Mouse (Mus musculus): ENCODE measurements around the gene Tlx3. TPM values are rescaled to one million over a fixed set of nuclear protein-coding genes. Genes with fewer than 3 reads are reported as not detected.

Tlx3 gene
- polyA plus RNA-seq, 1 experiment from 2014 or later: 17.9 TPM

DNA sequence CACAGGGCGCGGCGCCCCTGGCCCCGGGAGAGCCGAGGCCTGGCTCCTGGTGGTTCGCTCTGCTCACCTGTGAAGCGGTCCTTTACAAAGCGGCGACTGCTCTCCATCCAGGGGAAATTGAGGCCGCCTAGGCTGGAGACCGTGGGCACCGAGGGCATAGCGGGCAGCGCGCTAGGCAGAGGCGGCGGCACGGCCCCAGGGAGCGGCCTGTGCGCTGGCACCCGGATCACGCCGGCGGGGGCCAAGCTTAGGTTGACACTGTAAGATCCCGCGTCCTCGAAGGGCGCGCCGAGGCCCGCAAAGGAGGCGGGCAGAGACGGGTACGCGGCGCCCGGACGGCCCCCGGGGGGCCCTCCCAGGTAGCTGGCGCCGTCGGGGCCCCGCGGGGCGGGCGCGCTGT, 417 bp downstream of the Tlx3 start:
- peak overlapping the region; percentile 53 for H3K4me3 ChIP-seq
- DNase-seq (ENCODE audit: low spot score): no peak
- peak overlapping the region; percentile 80 for H3K27ac ChIP-seq
- under 1% methylated on average over 47 of the region's 47 CpGs for WGBS
- H3K27me3 ChIP-seq (ENCODE audit: insufficient read depth, poor library complexity, severe bottlenecking): peaks cover 100% of the 10 kb centered on the region
- H3K9me3 ChIP-seq: no peaks in the 10 kb centered on the region
- no peaks in the 10 kb centered on the region for H3K36me3 ChIP-seq
- peaks cover 66% of the 10 kb centered on the region for H3K4me1 ChIP-seq (replicated peaks)

DNA sequence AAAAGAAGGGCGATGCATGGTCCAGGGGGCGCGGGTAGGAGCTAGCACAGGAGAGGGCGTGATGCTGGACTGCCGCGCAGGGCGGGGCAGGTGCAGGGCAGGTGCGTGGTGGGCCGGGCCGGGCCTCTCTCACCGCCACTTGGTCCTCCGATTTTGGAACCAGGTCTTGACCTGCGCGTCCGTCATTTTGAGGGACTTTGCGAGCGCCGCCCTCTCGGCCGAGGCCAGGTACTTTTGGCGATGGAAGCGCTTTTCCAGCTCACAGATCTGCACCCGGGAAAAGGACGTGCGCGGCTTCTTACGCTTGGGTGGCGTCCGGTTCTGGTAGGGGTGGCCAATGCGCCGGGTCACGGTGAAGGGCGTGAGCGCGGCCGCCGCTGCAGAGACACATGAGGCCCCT, 1.1 kb downstream of the Tlx3 start:
- peaks cover 5% of the 10 kb centered on the region for H3K9me3 ChIP-seq
- H3K36me3 ChIP-seq: no peaks in the 10 kb centered on the region
- peaks cover 100% of the 10 kb centered on the region for H3K27me3 ChIP-seq (ENCODE audit: insufficient read depth, poor library complexity, severe bottlenecking)
- H3K4me1 ChIP-seq (replicated peaks): peaks cover 67% of the 10 kb centered on the region
- H3K4me3 ChIP-seq: peak overlapping the region; percentile 53
- H3K27ac ChIP-seq: peak overlapping the region; percentile 80
- 1% methylated on average over 37 of the region's 37 CpGs for WGBS
- peak; percentile 50 for DNase-seq (ENCODE audit: low spot score)

DNA sequence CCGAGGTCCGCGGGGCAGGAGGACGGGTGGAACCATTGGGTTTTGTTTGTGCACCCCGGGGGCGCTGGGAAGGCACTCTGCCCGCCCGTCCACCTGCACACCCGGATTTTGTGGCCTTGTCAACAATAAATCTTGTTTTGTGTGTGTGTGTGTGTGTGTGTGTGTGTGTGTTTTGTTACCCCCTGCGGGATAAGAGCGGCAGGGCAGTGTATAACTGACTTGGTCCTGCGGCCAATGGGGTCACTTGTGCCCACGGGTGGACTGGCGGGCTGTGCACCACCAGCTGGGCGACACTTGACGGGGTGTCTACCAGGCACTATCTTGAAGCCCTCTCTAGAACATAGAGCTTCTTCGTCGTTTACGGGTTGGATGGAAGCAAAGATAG, 1.8 kb downstream of the Tlx3 start:
- DNase-seq (ENCODE audit: low spot score): no peak
- WGBS: 1% methylated on average over 19 of the region's 19 CpGs
- Histone ChIP-seq H3K27me3 (ENCODE audit: insufficient read depth, poor library complexity, severe bottlenecking) (peaks cover 100% of the 10 kb centered on the region), H3K4me3 (peak overlapping the region; percentile 53), H3K27ac (peak overlapping the region; percentile 79), H3K4me1 (replicated peaks) (peaks cover 70% of the 10 kb centered on the region), H3K36me3 (no peaks in the 10 kb centered on the region), H3K9me3 (peaks cover 8% of the 10 kb centered on the region)

DNA sequence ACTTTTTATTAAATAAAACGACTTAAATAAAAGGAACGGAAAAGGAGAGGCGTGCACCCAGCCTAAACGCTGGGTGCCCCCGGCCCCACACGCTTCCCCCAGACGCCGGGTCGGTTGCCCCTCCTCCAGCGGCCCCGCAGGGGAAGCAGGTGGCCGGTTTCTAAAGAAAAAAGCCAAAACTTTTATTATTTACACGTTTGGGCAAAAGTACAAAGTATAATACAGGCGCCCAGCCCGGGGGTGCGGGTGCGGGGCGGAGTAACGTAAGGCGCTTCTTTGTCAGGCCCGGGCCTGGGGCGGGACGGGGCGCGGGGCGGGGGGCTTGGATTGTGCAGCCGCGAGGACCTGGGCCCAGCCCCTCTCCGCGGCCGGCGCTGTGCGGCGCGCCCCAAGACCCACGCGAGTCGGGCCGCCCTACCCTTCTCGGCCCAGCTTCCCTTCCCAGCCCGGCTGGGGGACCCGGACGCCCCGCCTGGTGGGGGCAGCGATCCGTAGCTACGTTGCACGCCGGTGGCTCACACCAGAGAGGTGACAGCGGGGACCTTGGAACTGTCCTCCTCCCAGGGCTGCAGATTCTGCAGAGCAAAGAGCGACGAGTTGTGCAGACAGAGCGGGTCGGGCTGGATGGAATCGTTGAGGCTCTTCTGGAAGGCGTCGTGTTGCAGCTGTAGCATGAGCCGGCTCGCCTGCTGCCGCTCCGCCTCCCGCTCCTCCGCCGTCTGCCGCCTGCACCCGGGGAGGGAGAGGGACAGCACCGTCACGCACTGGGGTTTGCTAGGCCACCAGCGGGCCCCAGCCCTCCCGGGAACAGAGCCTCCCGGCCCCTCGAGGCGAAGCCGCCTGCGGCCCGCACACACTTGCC, 2.4 kb downstream of the Tlx3 start:
- under 1% methylated on average over 76 of the region's 76 CpGs for WGBS
- H3K9me3 ChIP-seq: peaks cover 8% of the 10 kb centered on the region
- peaks cover 100% of the 10 kb centered on the region for H3K27me3 ChIP-seq (ENCODE audit: insufficient read depth, poor library complexity, severe bottlenecking)
- peak overlapping the region; percentile 79 for H3K27ac ChIP-seq
- no peaks in the 10 kb centered on the region for H3K36me3 ChIP-seq
- DNase-seq (ENCODE audit: low spot score): peak; percentile 74
- H3K4me1 ChIP-seq (replicated peaks): peaks cover 73% of the 10 kb centered on the region
- peak overlapping the region; percentile 53 for H3K4me3 ChIP-seq

DNA sequence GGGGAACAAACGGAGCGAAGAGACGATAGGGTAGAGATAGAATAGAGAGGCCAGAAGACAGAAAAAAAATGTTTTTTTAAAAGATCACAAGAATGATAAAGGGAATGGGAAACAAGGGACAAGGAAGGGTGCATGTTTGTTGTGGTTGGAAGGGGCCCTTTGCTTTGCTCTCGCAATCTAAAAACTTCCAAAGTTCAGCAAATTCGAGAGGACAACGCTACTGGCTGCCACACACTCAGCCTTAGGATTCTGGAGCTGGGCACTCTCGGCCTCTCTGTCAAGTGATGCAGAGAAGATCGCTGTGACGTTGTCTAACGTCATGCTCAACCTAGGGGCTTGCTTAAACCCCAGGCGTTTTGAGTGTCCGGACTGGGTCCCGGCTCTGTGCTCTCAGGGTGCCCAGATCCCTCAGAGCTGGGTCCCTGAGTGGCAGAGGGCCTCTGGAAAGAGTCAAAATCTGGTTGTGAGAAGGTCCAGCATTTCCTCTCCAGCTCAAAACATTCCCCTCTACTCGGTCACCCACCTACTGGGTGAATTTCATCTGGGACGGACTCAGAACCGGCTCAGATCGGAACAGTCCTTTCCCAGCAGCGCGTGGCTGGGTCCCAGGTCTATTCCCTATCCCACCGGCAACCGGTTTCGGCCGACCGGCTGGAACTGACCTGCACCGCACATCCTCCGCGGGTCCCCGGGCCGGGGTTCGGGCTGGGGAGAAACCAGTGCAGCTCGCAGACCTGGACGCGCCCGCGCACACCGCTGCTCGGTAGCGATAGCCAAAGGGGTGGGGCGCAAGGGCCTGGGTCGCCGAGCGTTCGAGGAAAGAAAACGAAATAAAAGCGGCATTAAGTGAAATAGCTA, 3.3 kb downstream of the Tlx3 start:
- Histone ChIP-seq H3K27me3 (ENCODE audit: insufficient read depth, poor library complexity, severe bottlenecking) (peaks cover 100% of the 10 kb centered on the region), H3K36me3 (no peaks in the 10 kb centered on the region), H3K27ac (peak overlapping the region; percentile 79), H3K9me3 (peaks cover 8% of the 10 kb centered on the region), H3K4me1 (replicated peaks) (peaks cover 73% of the 10 kb centered on the region), H3K4me3 (peak overlapping the region; percentile 53)
- WGBS: under 1% methylated on average over 45 of the region's 45 CpGs
- peak; percentile 62 for DNase-seq (ENCODE audit: low spot score)

DNA sequence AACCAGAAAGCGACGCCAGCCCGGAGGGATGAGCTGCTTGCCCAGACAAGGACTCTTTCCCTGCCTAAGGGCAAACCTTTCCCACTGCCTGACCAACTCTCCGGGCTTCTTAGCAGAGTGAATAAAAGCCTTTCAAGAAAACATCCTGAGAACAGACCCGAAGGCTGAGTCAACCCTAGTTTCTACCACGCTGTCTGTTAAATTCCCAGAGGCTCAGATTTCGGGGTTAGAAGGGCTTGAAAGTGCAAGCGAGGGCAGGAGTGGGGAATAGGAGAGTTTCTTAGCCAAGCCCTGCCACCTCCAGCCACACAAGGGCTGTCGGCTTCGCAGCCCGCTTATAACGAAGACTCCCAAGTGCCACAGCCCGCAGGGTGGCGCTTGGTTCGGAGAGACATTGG, 4.3 kb downstream of the Tlx3 start:
- 2% methylated on average over 15 of the region's 15 CpGs for WGBS
- DNase-seq (ENCODE audit: low spot score): peak; percentile 58
- H3K4me3 ChIP-seq: peak overlapping the region; percentile 53; the same call in 1 of the 2 replicates

DNA sequence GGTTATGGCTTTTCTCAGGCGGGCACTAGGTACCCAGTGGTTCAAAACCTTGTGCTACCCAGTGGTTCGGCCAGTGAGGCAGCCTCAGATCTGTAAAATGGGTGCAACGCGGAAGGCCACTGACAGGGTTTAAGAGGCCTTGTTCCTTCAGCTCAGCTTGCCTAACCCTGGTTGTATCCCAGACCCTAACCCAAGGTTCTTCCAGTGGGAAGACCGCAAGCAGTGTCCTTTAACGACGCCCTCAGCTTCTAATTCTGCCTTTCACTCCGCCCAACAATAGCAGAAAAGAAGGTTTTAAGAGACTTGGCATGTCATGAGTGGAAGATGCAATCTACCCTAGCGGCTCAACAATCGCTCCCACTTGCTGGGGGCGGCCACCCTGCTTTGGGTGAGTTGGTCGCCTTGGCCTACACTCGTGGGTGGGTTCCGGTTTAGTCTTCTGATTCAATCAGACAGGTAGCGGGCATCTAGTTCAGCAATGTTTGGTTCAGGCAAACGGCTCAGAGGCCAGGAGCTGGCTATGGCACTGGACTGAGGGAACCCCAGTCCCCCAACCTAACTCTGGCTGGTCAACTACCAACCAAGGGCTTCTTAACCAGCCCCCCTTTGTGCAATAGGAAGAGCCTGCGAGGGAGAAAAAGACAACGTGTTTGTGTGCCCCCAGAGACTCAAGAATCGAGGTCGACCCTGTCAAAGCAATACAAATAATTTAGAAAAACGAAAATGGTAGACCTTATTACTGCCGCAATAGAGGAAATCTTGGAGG, 4.9 kb downstream of the Tlx3 start:
- H3K4me1 ChIP-seq (replicated peaks): peaks cover 68% of the 10 kb centered on the region
- peak overlapping the region; percentile 53; the same call in 1 of the 2 replicates for H3K4me3 ChIP-seq
- H3K36me3 ChIP-seq: no peaks in the 10 kb centered on the region
- peaks cover 99% of the 10 kb centered on the region for H3K27me3 ChIP-seq (ENCODE audit: insufficient read depth, poor library complexity, severe bottlenecking)
- H3K9me3 ChIP-seq: peaks cover 8% of the 10 kb centered on the region
- WGBS: 11% methylated on average over 22 of the region's 22 CpGs
- H3K27ac ChIP-seq: no peak overlapping the region
- peak; percentile 37 for DNase-seq (ENCODE audit: low spot score)

More for the DNA sequence above, 4.3 kb downstream of the Tlx3 start:
- H3K27me3 ChIP-seq (ENCODE audit: insufficient read depth, poor library complexity, severe bottlenecking): peaks cover 99% of the 10 kb centered on the region
- H3K4me1 ChIP-seq (replicated peaks): peaks cover 69% of the 10 kb centered on the region
- peaks cover 8% of the 10 kb centered on the region for H3K9me3 ChIP-seq
- no peaks in the 10 kb centered on the region for H3K36me3 ChIP-seq
- 0 out of 2 replicates have a peak overlapping the region, but pooled peaks have one; percentile 1 for H3K27ac ChIP-seq

DNA sequence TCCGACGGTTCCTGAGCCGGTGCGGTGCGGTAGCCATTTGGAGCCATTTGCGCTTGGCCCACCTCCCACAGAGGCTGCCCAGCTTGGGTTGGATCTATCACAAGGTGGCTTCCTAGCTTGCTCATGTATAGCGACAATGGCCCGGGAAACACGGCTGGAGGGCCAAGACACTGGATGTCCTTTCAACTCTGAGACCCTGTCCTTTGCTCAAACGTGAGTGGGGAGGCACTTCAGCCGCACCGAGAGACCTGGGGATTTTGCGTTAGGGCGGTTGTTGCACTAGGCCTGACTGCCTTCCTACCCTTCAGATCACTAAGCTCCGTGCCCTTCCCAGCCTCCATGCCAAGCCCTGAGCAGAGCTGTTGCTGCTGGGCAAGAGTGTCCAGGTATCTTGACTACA, 5.7 kb downstream of the Tlx3 start:
- H3K36me3 ChIP-seq: no peaks in the 10 kb centered on the region
- peaks cover 99% of the 10 kb centered on the region for H3K27me3 ChIP-seq (ENCODE audit: insufficient read depth, poor library complexity, severe bottlenecking)
- H3K4me3 ChIP-seq: peak overlapping the region; percentile 11; the same call in 1 of the 2 replicates
- H3K4me1 ChIP-seq (replicated peaks): peaks cover 62% of the 10 kb centered on the region
- no peak overlapping the region for H3K27ac ChIP-seq
- H3K9me3 ChIP-seq: peaks cover 8% of the 10 kb centered on the region
- no peak for DNase-seq (ENCODE audit: low spot score)
- WGBS: 9% methylated on average over 15 of the region's 15 CpGs

DNA sequence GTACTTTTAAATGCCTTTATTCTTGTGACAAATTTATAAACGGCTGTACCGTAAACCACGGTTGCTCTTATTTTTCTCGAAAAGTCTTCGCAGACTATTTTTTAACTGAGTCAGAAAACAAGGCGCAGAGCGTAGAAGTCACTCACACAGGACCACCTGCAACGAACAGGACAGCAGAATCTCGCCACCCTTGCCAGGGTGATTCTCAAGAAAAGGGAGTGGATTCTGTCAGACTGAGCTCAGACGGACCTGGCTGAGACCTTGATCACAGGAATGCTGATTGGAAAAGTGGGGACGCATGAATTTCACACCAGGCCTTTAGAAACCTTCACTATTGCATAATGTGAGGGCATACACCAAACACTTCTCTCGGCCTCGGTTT, 6.3 kb downstream of the Tlx3 start:
- WGBS: 20% methylated on average over 13 of the region's 13 CpGs
- H3K9me3 ChIP-seq: peaks cover 8% of the 10 kb centered on the region
- DNase-seq (ENCODE audit: low spot score): peak; percentile 25
- peaks cover 99% of the 10 kb centered on the region for H3K27me3 ChIP-seq (ENCODE audit: insufficient read depth, poor library complexity, severe bottlenecking)
- no peak overlapping the region for H3K4me3 ChIP-seq
- no peaks in the 10 kb centered on the region for H3K36me3 ChIP-seq
- H3K27ac ChIP-seq: no peak overlapping the region
- peaks cover 57% of the 10 kb centered on the region for H3K4me1 ChIP-seq (replicated peaks)

DNA sequence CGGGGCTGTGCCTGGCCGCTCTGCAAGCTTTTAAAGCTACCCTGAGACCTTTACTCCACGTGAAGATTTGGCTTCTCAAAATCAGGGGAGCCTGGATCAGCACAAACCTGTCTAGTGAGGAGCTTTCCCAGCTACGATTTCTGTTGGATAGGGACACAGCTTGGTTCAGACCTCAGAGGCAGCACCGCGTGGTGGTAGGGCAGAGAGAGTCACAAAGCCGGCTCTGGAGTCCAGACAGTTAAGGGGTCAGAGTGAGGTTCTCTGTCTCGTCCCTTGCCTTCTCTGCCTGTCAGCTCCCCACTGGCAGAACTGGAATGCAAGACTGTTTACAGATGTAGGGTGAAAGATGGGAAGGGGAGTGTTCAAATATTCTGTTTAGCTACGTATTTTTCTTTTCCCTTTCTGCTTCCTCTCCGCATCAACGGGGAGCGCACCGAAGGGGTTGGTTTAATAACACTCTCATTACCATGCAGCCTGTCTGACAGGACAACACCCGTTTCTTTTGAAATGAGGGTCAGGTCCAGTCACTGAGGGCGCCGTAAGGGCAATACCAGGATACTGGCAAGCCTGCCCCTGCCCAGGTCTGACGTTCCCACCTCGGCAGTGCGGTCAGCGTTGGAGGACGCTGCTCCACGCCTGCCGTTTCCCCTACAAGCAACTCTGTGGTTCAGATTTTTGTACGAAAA, 6.8 kb downstream of the Tlx3 start:
- WGBS: 4% methylated on average over 24 of the region's 24 CpGs
- peaks cover 99% of the 10 kb centered on the region for H3K27me3 ChIP-seq (ENCODE audit: insufficient read depth, poor library complexity, severe bottlenecking)
- no peaks in the 10 kb centered on the region for H3K36me3 ChIP-seq
- peak; percentile 41 for DNase-seq (ENCODE audit: low spot score)
- H3K27ac ChIP-seq: peak overlapping the region; percentile 31; the same call in 1 of the 2 replicates
- peaks cover 8% of the 10 kb centered on the region for H3K9me3 ChIP-seq
- H3K4me3 ChIP-seq: peak overlapping the region; percentile 7
- peaks cover 51% of the 10 kb centered on the region for H3K4me1 ChIP-seq (replicated peaks)

DNA sequence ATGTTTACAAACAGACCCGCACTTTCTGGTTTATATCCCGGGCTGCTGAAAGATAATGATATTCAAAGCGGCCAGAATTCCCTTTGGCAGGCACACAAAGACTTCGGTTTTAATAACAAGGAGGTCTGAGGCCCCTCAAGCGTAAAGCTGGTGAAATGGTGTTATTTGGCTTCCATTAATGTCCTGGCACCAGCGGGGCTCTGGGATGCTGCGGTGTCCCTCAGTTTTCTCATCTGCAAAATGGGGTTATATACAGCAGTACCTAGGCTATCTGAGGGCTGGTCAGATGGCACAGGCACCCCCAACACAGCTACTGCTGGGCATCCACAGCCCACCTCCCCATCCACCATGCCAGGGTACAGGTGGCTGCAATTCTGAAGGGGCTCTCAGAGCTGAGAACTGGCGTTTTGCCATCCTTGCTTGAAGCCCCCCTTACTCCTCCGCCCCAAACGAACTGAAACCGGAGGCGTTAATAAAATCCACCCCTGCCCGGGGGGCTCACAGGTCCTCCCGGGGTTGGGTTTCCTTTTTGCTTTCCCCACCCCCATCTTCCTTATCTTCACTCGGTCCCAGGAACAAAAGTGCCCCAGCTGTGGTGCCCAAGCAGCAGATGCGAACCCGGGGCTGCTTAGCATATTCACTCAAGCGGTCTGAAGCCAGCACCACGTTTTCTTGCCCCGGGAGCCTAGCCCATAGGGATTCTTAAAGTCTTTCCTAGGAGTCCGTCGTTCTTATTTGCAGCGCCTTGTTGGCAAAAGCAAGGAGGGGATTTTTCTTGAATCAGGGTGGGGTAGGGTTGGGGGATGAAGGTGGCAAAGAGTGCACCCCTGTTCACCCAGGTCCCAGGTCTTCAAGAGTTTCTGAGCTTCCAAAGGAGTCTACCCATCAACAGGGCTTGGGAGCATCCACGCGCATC, 7.6 kb downstream of the Tlx3 start:
- Histone ChIP-seq H3K9me3 (peaks cover 8% of the 10 kb centered on the region), H3K36me3 (no peaks in the 10 kb centered on the region), H3K4me1 (replicated peaks) (peaks cover 43% of the 10 kb centered on the region), H3K4me3 (0 out of 2 replicates have a peak overlapping the region, but pooled peaks have one; percentile 18), H3K27me3 (ENCODE audit: insufficient read depth, poor library complexity, severe bottlenecking) (peaks cover 99% of the 10 kb centered on the region), H3K27ac (peak overlapping the region; percentile 31; the same call in 1 of the 2 replicates)
- 3% methylated on average over 25 of the region's 25 CpGs for WGBS
- DNase-seq (ENCODE audit: low spot score): peak; percentile 58

All from hindbrain, embryonic 10.5 days (tissue).